Mouse (Mus musculus) forebrain, embryonic 10.5 days (tissue): ENCODE measurements around the gene Cmah. TPM values are rescaled to one million over a fixed set of nuclear protein-coding genes. Genes with fewer than 3 reads are reported as not detected.

Experiments
- DNase-seq: peaks from one replicate; pipeline ENCODE4 v3.0.0-alpha.2; 2017; ENCODE audit warnings: low spot score; ENCODE audit errors: extremely low spot score
- H3K27ac ChIP-seq: fragments of 300-500 bp; sonication (generic); 2 replicates; pipeline ENCODE4 v1.5.1; 2016; ENCODE audit warnings: mild to moderate bottlenecking
- H3K27me3 ChIP-seq: fragments of 300-500 bp; sonication (generic); 2 replicates; pipeline ENCODE4 v1.6.1; 2016; ENCODE audit warnings: mild to moderate bottlenecking; ENCODE audit not compliant: poor library complexity, severe bottlenecking
- H3K36me3 ChIP-seq: fragments of 300-500 bp; sonication (generic); replicated peaks from 2 replicates; pipeline ENCODE4 v1.6.1; 2016; ENCODE audit warnings: mild to moderate bottlenecking, moderate library complexity
- H3K4me1 ChIP-seq: fragments of 300-500 bp; sonication (generic); 2 replicates; pipeline ENCODE4 v1.6.1; 2016
- H3K4me3 ChIP-seq: fragments of 300-500 bp; sonication (generic); 2 replicates; pipeline ENCODE4 v1.5.1; 2016; ENCODE audit warnings: mild to moderate bottlenecking, moderate library complexity
- H3K9me3 ChIP-seq: fragments of 300-500 bp; sonication (generic); 2 replicates; pipeline ENCODE4 v1.6.1; 2016; ENCODE audit warnings: mild to moderate bottlenecking, moderate library complexity
- WGBS: fragments of 180-500 bp; shearing (Covaris S2); methylation state at CpG from one replicate; pipeline ENCODE4 v1.1.7; 2016; 5-methylcytosine and 5-hydroxymethylcytosine counted together
- polyA plus RNA-seq: library from polyadenylated mRNA; unstranded; fragments of >200 nt; fragmentation: Nextera tagmentation; extraction: Ambion mirVana; gene quantifications from 2 replicates; pipeline ENCODE4 v1.2.1, GENCODE M21; 2016

Gene Cmah
- polyA plus RNA-seq, 1 experiment from 2014 or later: 0.67 TPM

GRCm38 (mm10) chr13:24403054-24403453 is 75.8 kb downstream of the Cmah start:
- DNase-seq: no peak
- Histone ChIP-seq H3K4me3 (no peak overlapping the region), H3K27me3 (no peaks in the 10 kb centered on the region; the same call in 1 of the 2 replicates), H3K4me1 (peaks cover 15% of the 10 kb centered on the region), H3K9me3 (no peaks in the 10 kb centered on the region), H3K27ac (no peak overlapping the region), H3K36me3 (no peaks in the 10 kb centered on the region)

DNA sequence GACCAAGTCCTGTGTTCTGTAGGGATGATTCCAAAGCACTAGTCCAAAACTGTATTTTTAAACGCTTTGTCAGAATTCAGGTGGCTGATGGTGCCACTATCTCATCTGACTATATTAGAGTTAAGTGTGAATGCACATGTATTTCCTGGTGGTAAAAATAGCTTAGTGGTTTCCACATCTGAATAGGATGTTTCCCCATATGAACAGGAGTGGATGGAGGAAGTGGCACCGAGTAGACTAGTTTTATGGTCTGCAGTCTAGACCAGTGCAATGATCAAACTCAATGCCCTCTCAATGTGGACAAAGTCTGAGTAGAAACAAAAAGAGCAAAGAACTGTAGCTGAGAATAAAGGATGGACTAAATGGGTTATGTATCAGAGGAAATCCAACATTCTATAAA is 79.6 kb downstream of the Cmah start:
- peaks cover 14% of the 10 kb centered on the region for H3K4me1 ChIP-seq
- no peak for DNase-seq
- no peak overlapping the region for H3K27ac ChIP-seq
- H3K9me3 ChIP-seq: no peaks in the 10 kb centered on the region
- no peak overlapping the region for H3K4me3 ChIP-seq
- H3K36me3 ChIP-seq: no peaks in the 10 kb centered on the region
- WGBS: 88% methylated on average over 2 of the region's 2 CpGs
- H3K27me3 ChIP-seq: no peaks in the 10 kb centered on the region; the same call in 1 of the 2 replicates

- Histone ChIP-seq H3K4me3 (no peak overlapping the region), H3K9me3 (no peaks in the 10 kb centered on the region), H3K4me1 (peaks cover 9% of the 10 kb centered on the region; the same call in 1 of the 2 replicates), H3K36me3 (no peaks in the 10 kb centered on the region), H3K27me3 (no peaks in the 10 kb centered on the region), H3K27ac (no peak overlapping the region)
- no peak for DNase-seq
- 62% methylated on average over 4 of the region's 4 CpGs for WGBS
Observed at GRCm38 (mm10) chr13:24414635-24415206, 87.5 kb downstream of the Cmah start.

- H3K4me1 ChIP-seq: peaks cover 9% of the 10 kb centered on the region; the same call in 1 of the 2 replicates
Observed at GRCm38 (mm10) chr13:24415506-24416206, 88.5 kb downstream of the Cmah start.

GRCm38 (mm10) chr13:24416409-24416808 is 89.2 kb downstream of the Cmah start:
- Histone ChIP-seq H3K4me3 (no peak overlapping the region), H3K9me3 (no peaks in the 10 kb centered on the region), H3K4me1 (peaks cover 9% of the 10 kb centered on the region; the same call in 1 of the 2 replicates), H3K27me3 (no peaks in the 10 kb centered on the region), H3K27ac (no peak overlapping the region), H3K36me3 (no peaks in the 10 kb centered on the region)
- 46% methylated on average over 4 of the region's 4 CpGs for WGBS
- peak; percentile 30 for DNase-seq

More at GRCm38 (mm10) chr13:24415506-24416206, 88.5 kb downstream of the Cmah start:
- Histone ChIP-seq H3K4me3 (no peak overlapping the region), H3K27me3 (no peaks in the 10 kb centered on the region), H3K9me3 (no peaks in the 10 kb centered on the region), H3K36me3 (no peaks in the 10 kb centered on the region), H3K27ac (no peak overlapping the region)
- no peak for DNase-seq
- WGBS: 90% methylated on average over 13 of the region's 13 CpGs

DNA sequence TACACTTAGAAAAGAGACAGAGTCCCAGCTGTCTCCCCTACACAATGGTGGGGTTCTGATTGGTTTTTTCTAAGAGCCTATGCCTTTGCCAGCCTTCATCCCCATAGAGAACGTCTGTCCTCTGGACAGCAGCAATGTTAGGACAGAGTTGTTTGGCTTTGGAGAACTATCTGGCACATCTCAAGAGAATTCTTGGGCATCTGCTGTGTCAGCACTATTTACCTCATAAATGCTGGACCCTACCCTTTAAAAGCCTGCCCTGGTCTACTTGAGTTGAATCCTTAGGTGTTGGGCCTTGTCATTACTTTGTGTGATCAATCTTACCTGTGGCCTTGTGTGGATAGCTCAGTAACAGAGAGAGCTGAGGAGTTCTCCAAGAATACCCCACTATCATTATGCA is 90.8 kb downstream of the Cmah start:
- no peak for DNase-seq
- Histone ChIP-seq H3K27ac (no peak overlapping the region), H3K36me3 (no peaks in the 10 kb centered on the region), H3K27me3 (no peaks in the 10 kb centered on the region), H3K4me3 (no peak overlapping the region), H3K4me1 (peaks cover 9% of the 10 kb centered on the region; the same call in 1 of the 2 replicates), H3K9me3 (no peaks in the 10 kb centered on the region)
- WGBS: 71% methylated on average over 1 of the region's 1 CpGs

GRCm38 (mm10) chr13:24418814-24419213 is 91.6 kb downstream of the Cmah start:
- Histone ChIP-seq H3K4me1 (peaks cover 9% of the 10 kb centered on the region; the same call in 1 of the 2 replicates), H3K27me3 (no peaks in the 10 kb centered on the region), H3K27ac (no peak overlapping the region), H3K9me3 (no peaks in the 10 kb centered on the region), H3K36me3 (no peaks in the 10 kb centered on the region), H3K4me3 (no peak overlapping the region)
- 83% methylated on average over 4 of the region's 4 CpGs for WGBS
- DNase-seq: no peak

- DNase-seq: no peak
- H3K36me3 ChIP-seq: no peaks in the 10 kb centered on the region
- H3K27ac ChIP-seq: peak overlapping the region; percentile 44
- H3K4me3 ChIP-seq: no peak overlapping the region
- H3K4me1 ChIP-seq: peaks cover 9% of the 10 kb centered on the region; the same call in 1 of the 2 replicates
- H3K9me3 ChIP-seq: no peaks in the 10 kb centered on the region
- WGBS: 88% methylated on average over 13 of the region's 13 CpGs
- H3K27me3 ChIP-seq: no peaks in the 10 kb centered on the region
Observed at GRCm38 (mm10) chr13:24419560-24420250, 92.5 kb downstream of the Cmah start.

DNA sequence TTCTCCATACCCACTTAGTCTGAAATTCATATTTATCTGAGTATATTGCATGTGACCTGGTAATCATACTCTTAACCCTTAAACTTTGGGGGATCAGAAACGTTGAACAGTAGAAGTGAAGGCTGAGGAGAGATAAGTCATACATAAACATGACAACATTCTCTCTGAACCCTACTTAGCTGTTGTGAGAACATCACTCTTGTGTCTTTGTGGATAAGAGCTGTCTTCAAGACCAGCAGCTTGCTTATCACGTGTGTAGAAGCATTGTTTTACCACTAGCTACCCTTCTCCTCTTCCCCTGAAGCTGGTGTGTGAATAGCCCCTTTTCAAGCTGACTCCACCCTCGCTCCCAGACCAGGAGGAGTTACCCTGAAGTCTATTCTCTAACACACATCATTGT is 94.8 kb downstream of the Cmah start:
- H3K27me3 ChIP-seq: no peaks in the 10 kb centered on the region
- H3K9me3 ChIP-seq: no peaks in the 10 kb centered on the region
- 0 out of 2 replicates have a peak, but pooled peaks cover 2% of the 10 kb centered on the region for H3K4me1 ChIP-seq
- no peak overlapping the region for H3K27ac ChIP-seq
- WGBS: 59% methylated on average over 3 of the region's 3 CpGs
- H3K4me3 ChIP-seq: no peak overlapping the region
- no peaks in the 10 kb centered on the region for H3K36me3 ChIP-seq
- no peak for DNase-seq

DNA sequence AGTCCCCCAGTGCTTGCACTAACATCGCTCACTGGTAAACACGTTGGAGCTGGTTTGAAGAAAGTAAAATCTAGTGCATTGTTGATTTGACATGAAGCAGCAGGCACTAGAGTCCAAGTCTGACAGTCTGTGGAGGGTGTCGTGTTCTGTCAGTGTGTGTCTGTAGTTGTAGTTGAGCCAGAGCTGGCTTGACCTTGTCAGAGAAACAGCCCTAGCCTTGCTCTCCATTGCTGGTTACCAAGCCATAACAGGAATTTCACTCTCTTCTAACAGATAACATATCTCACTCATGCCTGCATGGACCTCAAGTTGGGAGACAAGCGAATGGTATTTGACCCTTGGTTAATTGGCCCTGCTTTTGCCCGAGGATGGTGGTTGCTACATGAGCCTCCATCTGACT is 103.0 kb downstream of the Cmah start:
- Histone ChIP-seq H3K4me1 (no peaks in the 10 kb centered on the region), H3K36me3 (no peaks in the 10 kb centered on the region), H3K27ac (no peak overlapping the region), H3K9me3 (no peaks in the 10 kb centered on the region), H3K4me3 (no peak overlapping the region), H3K27me3 (no peaks in the 10 kb centered on the region)
- no peak for DNase-seq
- WGBS: 77% methylated on average over 5 of the region's 5 CpGs

DNA sequence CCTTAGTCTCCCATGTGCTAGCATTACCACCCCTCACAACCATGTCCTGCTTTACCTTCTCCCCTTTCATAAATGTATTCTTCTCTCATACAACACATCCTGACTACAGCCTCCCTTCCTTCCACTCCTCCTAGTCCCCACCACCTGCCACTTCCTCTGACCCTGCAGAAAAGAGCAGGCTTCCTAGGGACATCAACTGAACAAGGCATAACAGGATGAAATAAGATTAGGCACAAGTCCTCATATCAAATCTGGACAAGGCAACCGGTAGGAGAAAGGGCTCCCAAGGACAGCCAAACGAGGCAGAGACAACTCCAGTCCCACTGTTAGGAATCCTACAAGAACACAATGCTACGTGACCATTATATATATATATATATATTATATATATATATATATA is 104.4 kb downstream of the Cmah start:
- Histone ChIP-seq H3K9me3 (no peaks in the 10 kb centered on the region), H3K27me3 (no peaks in the 10 kb centered on the region), H3K4me3 (no peak overlapping the region), H3K27ac (no peak overlapping the region), H3K36me3 (no peaks in the 10 kb centered on the region), H3K4me1 (no peaks in the 10 kb centered on the region)
- WGBS: 86% methylated on average over 3 of the region's 3 CpGs
- DNase-seq: no peak

DNA sequence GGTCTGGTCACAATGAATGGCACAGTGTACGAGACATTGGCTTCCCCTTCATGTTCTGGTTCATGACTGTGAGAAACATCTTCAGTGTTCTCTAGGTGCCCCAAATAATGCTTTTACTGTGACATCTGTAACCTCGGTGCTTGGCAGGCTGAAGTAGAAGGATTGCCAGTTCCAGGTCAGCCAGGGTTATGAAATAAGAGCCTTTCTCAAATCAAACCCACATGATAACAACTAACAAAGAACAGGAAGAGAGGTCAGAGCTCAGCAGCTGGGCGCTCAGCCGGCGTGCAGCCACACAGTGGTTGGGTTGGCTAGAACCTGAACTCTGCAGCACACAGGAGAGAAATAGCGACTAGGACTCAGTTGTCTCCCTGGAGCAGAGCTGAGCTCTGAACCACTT is 115.1 kb downstream of the Cmah start:
- H3K27me3 ChIP-seq: no peaks in the 10 kb centered on the region
- no peaks in the 10 kb centered on the region for H3K9me3 ChIP-seq
- DNase-seq: no peak
- H3K4me1 ChIP-seq: no peaks in the 10 kb centered on the region
- H3K27ac ChIP-seq: no peak overlapping the region; the same call in 1 of the 2 replicates
- H3K4me3 ChIP-seq: no peak overlapping the region
- WGBS: 71% methylated on average over 6 of the region's 6 CpGs
- no peaks in the 10 kb centered on the region for H3K36me3 ChIP-seq

DNA sequence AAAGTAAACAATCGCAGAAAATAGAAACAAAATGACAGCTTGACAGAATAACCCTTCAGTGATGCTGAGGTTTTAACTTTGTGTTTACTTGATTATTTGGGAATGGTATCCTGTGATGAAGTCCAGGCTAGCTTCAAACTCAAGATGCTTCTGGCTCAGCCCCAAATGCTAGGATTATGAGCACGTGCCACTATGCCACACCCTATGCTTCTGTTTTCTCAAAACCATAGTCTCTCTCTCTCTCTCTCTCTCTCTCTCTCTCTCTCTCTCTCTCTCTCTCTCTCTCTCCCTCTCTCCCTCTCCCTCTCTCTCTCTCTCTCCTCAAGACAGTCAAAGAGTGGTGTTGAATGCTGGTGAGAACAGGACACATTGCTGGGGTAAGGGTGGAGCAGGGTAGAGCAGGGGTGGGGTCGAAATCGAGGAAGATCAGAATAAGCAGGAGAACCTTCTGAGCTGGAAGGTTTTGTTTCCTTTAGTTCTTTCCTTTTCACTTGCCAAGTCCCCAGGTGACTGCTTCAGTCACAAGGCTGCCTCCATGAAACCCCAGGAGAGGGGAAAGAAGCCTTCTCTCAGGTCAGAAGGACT is 116.7 kb downstream of the Cmah start:
- H3K27me3 ChIP-seq: no peaks in the 10 kb centered on the region
- WGBS: 87% methylated on average over 4 of the region's 4 CpGs
- H3K4me3 ChIP-seq: no peak overlapping the region
- DNase-seq: no peak
- H3K9me3 ChIP-seq: no peaks in the 10 kb centered on the region
- H3K36me3 ChIP-seq: no peaks in the 10 kb centered on the region
- H3K4me1 ChIP-seq: no peaks in the 10 kb centered on the region
- no peak overlapping the region for H3K27ac ChIP-seq
